Mouse (Mus musculus): Measurements from ENCODE around the gene Ndufa10. TPM values are rescaled to one million over a fixed set of nuclear protein-coding genes. Genes with fewer than 3 reads are reported as not detected.
A peak's percentile ranks its signal among the peaks of the same experiment; 100 is the strongest.

The Ndufa10 gene
- polyA plus RNA-seq, 1 experiment: 210 TPM

GRCm38 (mm10) chr1:92424714-92425113, 48.9 kb downstream of the Ndufa10 start:
- Histone ChIP-seq H3K27me3 (ENCODE audit: control insufficient read depth, insufficient read depth, low read length, poor library complexity, severe bottlenecking) (no peaks in the 10 kb centered on the region), H3K27ac (ENCODE audit: insufficient read depth, low read length) (no peak overlapping the region), H3K9me3 (replicated peaks; ENCODE audit: control insufficient read depth, insufficient read depth, low read length, poor library complexity, severe bottlenecking) (no peaks in the 10 kb centered on the region), H3K4me1 (ENCODE audit: control insufficient read depth, insufficient read depth, low read length) (no peaks in the 10 kb centered on the region), H3K36me3 (ENCODE audit: control insufficient read depth, insufficient read depth, low read length, poor library complexity, severe bottlenecking) (no peaks in the 10 kb centered on the region), H3K9ac (ENCODE audit: low read depth, poor library complexity, severe bottlenecking) (no peak overlapping the region), H3K4me3 (ENCODE audit: low read depth, low read length) (no peak overlapping the region)
- TF ChIP-seq EP300 (IDR thresholded peaks at IDR 0.05; ENCODE audit: insufficient read depth, low read depth, low read length) (no peak), CTCF (IDR thresholded peaks at IDR 0.05; ENCODE audit: low read depth, low read length) (no peak), POLR2A (IDR thresholded peaks at IDR 0.05; ENCODE audit: insufficient read depth, low read length) (no peak)

GRCm38 (mm10) chr1:92405131-92405530, 68.5 kb downstream of the Ndufa10 start:
- H3K4me3 ChIP-seq (ENCODE audit: low read depth, low read length): no peak overlapping the region
- no peaks in the 10 kb centered on the region for H3K9me3 ChIP-seq (replicated peaks; ENCODE audit: control insufficient read depth, insufficient read depth, low read length, poor library complexity, severe bottlenecking)
- TF ChIP-seq EP300 (IDR thresholded peaks at IDR 0.05; ENCODE audit: insufficient read depth, low read depth, low read length) (no peak), CTCF (IDR thresholded peaks at IDR 0.05; ENCODE audit: low read depth, low read length) (peak; percentile 0)
- no peak overlapping the region for H3K9ac ChIP-seq (ENCODE audit: low read depth, poor library complexity, severe bottlenecking)
- H3K27ac ChIP-seq (ENCODE audit: insufficient read depth, low read length): no peak overlapping the region
- no peaks in the 10 kb centered on the region for H3K4me1 ChIP-seq (ENCODE audit: control insufficient read depth, insufficient read depth, low read length)
- no peaks in the 10 kb centered on the region for H3K36me3 ChIP-seq (ENCODE audit: control insufficient read depth, insufficient read depth, low read length, poor library complexity, severe bottlenecking)
- H3K27me3 ChIP-seq (ENCODE audit: control insufficient read depth, insufficient read depth, low read length, poor library complexity, severe bottlenecking): no peaks in the 10 kb centered on the region

- Histone ChIP-seq H3K4me3 (ENCODE audit: low read depth, low read length) (no peak overlapping the region), H3K9ac (ENCODE audit: low read depth, poor library complexity, severe bottlenecking) (no peak overlapping the region), H3K9me3 (replicated peaks; ENCODE audit: control insufficient read depth, insufficient read depth, low read length, poor library complexity, severe bottlenecking) (no peaks in the 10 kb centered on the region), H3K27ac (ENCODE audit: insufficient read depth, low read length) (no peak overlapping the region), H3K4me1 (ENCODE audit: control insufficient read depth, insufficient read depth, low read length) (no peaks in the 10 kb centered on the region), H3K36me3 (ENCODE audit: control insufficient read depth, insufficient read depth, low read length, poor library complexity, severe bottlenecking) (no peaks in the 10 kb centered on the region), H3K27me3 (ENCODE audit: control insufficient read depth, insufficient read depth, low read length, poor library complexity, severe bottlenecking) (no peaks in the 10 kb centered on the region)
- TF ChIP-seq POLR2A (IDR thresholded peaks at IDR 0.05; ENCODE audit: insufficient read depth, low read length): no peak
- no peak for TF ChIP-seq CTCF (IDR thresholded peaks at IDR 0.05; ENCODE audit: low read depth, low read length)
- no peak for TF ChIP-seq EP300 (IDR thresholded peaks at IDR 0.05; ENCODE audit: insufficient read depth, low read depth, low read length)
These were observed 73.1 kb downstream of the Ndufa10 start for GRCm38 (mm10) chr1:92400556-92400955.

GRCm38 (mm10) chr1:92398601-92399000, 75.1 kb downstream of the Ndufa10 start:
- H3K9me3 ChIP-seq (replicated peaks; ENCODE audit: control insufficient read depth, insufficient read depth, low read length, poor library complexity, severe bottlenecking): no peaks in the 10 kb centered on the region
- H3K27me3 ChIP-seq (ENCODE audit: control insufficient read depth, insufficient read depth, low read length, poor library complexity, severe bottlenecking): no peaks in the 10 kb centered on the region
- TF ChIP-seq EP300 (IDR thresholded peaks at IDR 0.05; ENCODE audit: insufficient read depth, low read depth, low read length) (no peak), POLR2A (IDR thresholded peaks at IDR 0.05; ENCODE audit: insufficient read depth, low read length) (no peak), CTCF (IDR thresholded peaks at IDR 0.05; ENCODE audit: low read depth, low read length) (no peak)
- no peaks in the 10 kb centered on the region for H3K4me1 ChIP-seq (ENCODE audit: control insufficient read depth, insufficient read depth, low read length)
- H3K4me3 ChIP-seq (ENCODE audit: low read depth, low read length): no peak overlapping the region
- H3K36me3 ChIP-seq (ENCODE audit: control insufficient read depth, insufficient read depth, low read length, poor library complexity, severe bottlenecking): no peaks in the 10 kb centered on the region
- H3K27ac ChIP-seq (ENCODE audit: insufficient read depth, low read length): no peak overlapping the region
- H3K9ac ChIP-seq (ENCODE audit: low read depth, poor library complexity, severe bottlenecking): no peak overlapping the region

- H3K4me3 ChIP-seq (ENCODE audit: low read depth, low read length): no peak overlapping the region
- H3K27ac ChIP-seq (ENCODE audit: insufficient read depth, low read length): no peak overlapping the region
These were observed 76.1 kb downstream of the Ndufa10 start for GRCm38 (mm10) chr1:92397511-92398051.

GRCm38 (mm10) chr1:92394279-92394678, 79.4 kb downstream of the Ndufa10 start:
- Histone ChIP-seq H3K36me3 (ENCODE audit: control insufficient read depth, insufficient read depth, low read length, poor library complexity, severe bottlenecking) (no peaks in the 10 kb centered on the region), H3K27ac (ENCODE audit: insufficient read depth, low read length) (no peak overlapping the region), H3K4me1 (ENCODE audit: control insufficient read depth, insufficient read depth, low read length) (no peaks in the 10 kb centered on the region), H3K9me3 (replicated peaks; ENCODE audit: control insufficient read depth, insufficient read depth, low read length, poor library complexity, severe bottlenecking) (no peaks in the 10 kb centered on the region), H3K27me3 (ENCODE audit: control insufficient read depth, insufficient read depth, low read length, poor library complexity, severe bottlenecking) (no peaks in the 10 kb centered on the region), H3K4me3 (ENCODE audit: low read depth, low read length) (no peak overlapping the region), H3K9ac (ENCODE audit: low read depth, poor library complexity, severe bottlenecking) (no peak overlapping the region)
- no peak for TF ChIP-seq CTCF (IDR thresholded peaks at IDR 0.05; ENCODE audit: low read depth, low read length)

More at GRCm38 (mm10) chr1:92397511-92398051, 76.1 kb downstream of the Ndufa10 start:
- Histone ChIP-seq H3K27me3 (ENCODE audit: control insufficient read depth, insufficient read depth, low read length, poor library complexity, severe bottlenecking) (no peaks in the 10 kb centered on the region), H3K9ac (ENCODE audit: low read depth, poor library complexity, severe bottlenecking) (no peak overlapping the region), H3K36me3 (ENCODE audit: control insufficient read depth, insufficient read depth, low read length, poor library complexity, severe bottlenecking) (no peaks in the 10 kb centered on the region), H3K4me1 (ENCODE audit: control insufficient read depth, insufficient read depth, low read length) (no peaks in the 10 kb centered on the region), H3K9me3 (replicated peaks; ENCODE audit: control insufficient read depth, insufficient read depth, low read length, poor library complexity, severe bottlenecking) (no peaks in the 10 kb centered on the region)
- TF ChIP-seq POLR2A (IDR thresholded peaks at IDR 0.05; ENCODE audit: insufficient read depth, low read length) (no peak), EP300 (IDR thresholded peaks at IDR 0.05; ENCODE audit: insufficient read depth, low read depth, low read length) (no peak), CTCF (IDR thresholded peaks at IDR 0.05; ENCODE audit: low read depth, low read length) (no peak)
